Mouse (Mus musculus): Measurements from ENCODE around the gene Hoga1. TPM values are rescaled to one million over a fixed set of nuclear protein-coding genes. Genes with fewer than 3 reads are reported as not detected.
A peak's percentile ranks its signal among the peaks of the same experiment; 100 is the strongest.

Hoga1 gene
- polyA plus RNA-seq, 1 experiment from 2014 or later = 1.1 TPM

DNA sequence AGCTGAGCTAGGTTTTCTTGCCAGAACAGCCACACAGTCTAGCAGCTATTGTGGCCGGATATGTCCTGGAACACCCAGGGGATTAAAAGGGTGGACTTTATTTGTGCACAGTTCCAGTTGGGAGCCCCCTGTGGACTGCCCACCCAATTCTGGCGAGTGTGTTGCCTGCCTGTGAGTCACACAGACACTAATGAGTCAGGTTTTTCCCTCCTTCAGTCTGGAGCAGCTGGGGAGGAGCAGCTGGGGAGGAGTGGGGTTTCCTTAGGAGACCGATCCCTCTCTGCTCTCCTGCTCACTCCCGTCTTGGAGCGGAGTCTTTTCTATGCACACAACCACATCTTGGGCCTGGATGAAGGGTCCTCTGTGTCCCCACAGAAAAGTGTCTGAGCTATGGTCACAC is 28.6 kb upstream of the Hoga1 start:
- no peak overlapping the region for H3K4me2 ChIP-seq (ENCODE audit: low read depth, severe bottlenecking)
- H3K4me1 ChIP-seq (ENCODE audit: control insufficient read depth, insufficient read depth, low read length) = peaks cover 10% of the 10 kb centered on the region
- H3K9ac ChIP-seq (ENCODE audit: low read length) = peak overlapping the region; percentile 7; the same call in 1 of the 2 replicates
- ATAC-seq (ENCODE audit: insufficient number of reproducible peaks, low FRiP score, low TSS enrichment, low read depth) (no peak), DNase-seq (ENCODE audit: low spot score) (no peak)
- peak overlapping the region; percentile 66 for H3K27ac ChIP-seq (replicated peaks; ENCODE audit: low read depth, low read length)
- WGBS = 71% methylated on average over 5 of the region's 5 CpGs
- no peaks in the 10 kb centered on the region for H3K27me3 ChIP-seq (ENCODE audit: control insufficient read depth, insufficient read depth, low read length)
- 0 out of 2 replicates have a peak, but pooled peaks cover 3% of the 10 kb centered on the region for H3K36me3 ChIP-seq (ENCODE audit: control insufficient read depth, insufficient read depth, low read length)
- no peaks in the 10 kb centered on the region for H3K9me3 ChIP-seq (ENCODE audit: control insufficient read depth, low read length)
- no peak overlapping the region for H3K4me3 ChIP-seq (ENCODE audit: low read depth, low read length)

DNA sequence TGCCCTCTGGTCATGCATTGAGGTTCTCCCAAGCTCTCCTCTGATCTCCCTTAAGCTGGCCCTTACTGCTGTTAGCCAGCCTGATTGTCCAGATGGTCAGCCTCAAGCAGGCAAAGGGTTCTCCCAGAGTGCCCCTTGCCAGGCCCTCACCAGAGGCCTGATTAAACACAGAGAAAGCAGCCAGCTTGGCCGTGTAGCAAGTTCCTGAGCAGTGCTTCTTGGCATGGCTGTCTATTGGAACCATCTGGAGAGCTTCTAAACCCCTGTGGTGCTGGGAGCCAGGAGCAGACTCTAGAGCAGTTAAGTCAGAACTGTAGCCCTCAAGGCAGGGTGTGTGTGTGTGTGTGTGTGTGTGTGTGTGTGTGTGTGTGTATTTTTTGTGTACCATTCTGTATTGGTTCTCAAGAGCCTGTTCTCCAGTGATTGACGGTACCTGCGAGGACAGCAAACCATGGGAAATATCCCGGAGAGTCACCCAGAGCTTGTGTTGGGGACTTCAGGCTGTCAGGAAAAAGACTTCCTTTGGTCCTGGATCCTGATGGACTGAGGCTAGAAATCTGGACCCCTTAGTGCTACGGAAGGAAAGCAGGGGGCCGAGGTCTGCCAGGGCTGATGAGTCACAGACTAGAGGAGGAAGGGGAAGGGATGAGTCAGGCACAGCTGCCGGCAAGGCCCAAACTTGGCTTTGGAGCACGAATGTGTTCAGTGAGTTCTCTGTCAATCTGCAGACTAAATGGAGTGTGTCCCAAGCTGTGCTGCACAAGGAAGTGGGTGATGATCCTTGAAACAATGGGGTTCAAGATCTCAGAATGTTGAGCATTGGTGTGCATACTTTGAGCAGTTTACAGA is 27.8 kb upstream of the Hoga1 start:
- Histone ChIP-seq H3K36me3 (ENCODE audit: control insufficient read depth, insufficient read depth, low read length) (0 out of 2 replicates have a peak, but pooled peaks cover 3% of the 10 kb centered on the region), H3K27me3 (ENCODE audit: control insufficient read depth, insufficient read depth, low read length) (no peaks in the 10 kb centered on the region), H3K4me1 (ENCODE audit: control insufficient read depth, insufficient read depth, low read length) (peaks cover 10% of the 10 kb centered on the region), H3K9ac (ENCODE audit: low read length) (no peak overlapping the region), H3K4me3 (ENCODE audit: low read depth, low read length) (no peak overlapping the region), H3K4me2 (ENCODE audit: low read depth, severe bottlenecking) (no peak overlapping the region), H3K9me3 (ENCODE audit: control insufficient read depth, low read length) (no peaks in the 10 kb centered on the region), H3K27ac (replicated peaks; ENCODE audit: low read depth, low read length) (peak overlapping the region; percentile 66; the same call in 1 of the 2 replicates)
- DNase-seq (ENCODE audit: low spot score) (no peak), ATAC-seq (ENCODE audit: insufficient number of reproducible peaks, low FRiP score, low TSS enrichment, low read depth) (no peak)
- 74% methylated on average over 8 of the region's 8 CpGs for WGBS

- no peak overlapping the region for H3K9ac ChIP-seq (ENCODE audit: low read length)
- 26% methylated on average over 4 of the region's 4 CpGs for WGBS
- no peak for DNase-seq (ENCODE audit: low spot score)
- peaks cover 10% of the 10 kb centered on the region for H3K4me1 ChIP-seq (ENCODE audit: control insufficient read depth, insufficient read depth, low read length)
- H3K9me3 ChIP-seq (ENCODE audit: control insufficient read depth, low read length) = no peaks in the 10 kb centered on the region
- no peak overlapping the region; the same call in 1 of the 2 replicates for H3K27ac ChIP-seq (replicated peaks; ENCODE audit: low read depth, low read length)
- 0 out of 2 replicates have a peak, but pooled peaks cover 3% of the 10 kb centered on the region for H3K36me3 ChIP-seq (ENCODE audit: control insufficient read depth, insufficient read depth, low read length)
- no peaks in the 10 kb centered on the region for H3K27me3 ChIP-seq (ENCODE audit: control insufficient read depth, insufficient read depth, low read length)
- no peak overlapping the region for H3K4me3 ChIP-seq (ENCODE audit: low read depth, low read length)
- ATAC-seq (ENCODE audit: insufficient number of reproducible peaks, low FRiP score, low TSS enrichment, low read depth) = no peak
- H3K4me2 ChIP-seq (ENCODE audit: low read depth, severe bottlenecking) = no peak overlapping the region
These were observed 26.3 kb upstream of the Hoga1 start for GRCm38 (mm10) chr19:42019011-42019522.

GRCm38 (mm10) chr19:42021681-42022541 is 23.5 kb upstream of the Hoga1 start:
- 83% methylated on average over 10 of the region's 10 CpGs for WGBS
- no peak for ATAC-seq (ENCODE audit: insufficient number of reproducible peaks, low FRiP score, low TSS enrichment, low read depth)
- H3K4me2 ChIP-seq (ENCODE audit: low read depth, severe bottlenecking) = no peak overlapping the region
- no peak overlapping the region for H3K4me3 ChIP-seq (ENCODE audit: low read depth, low read length)
- peaks cover 7% of the 10 kb centered on the region for H3K4me1 ChIP-seq (ENCODE audit: control insufficient read depth, insufficient read depth, low read length)
- no peak overlapping the region for H3K27ac ChIP-seq (replicated peaks; ENCODE audit: low read depth, low read length)
- no peak for DNase-seq (ENCODE audit: low spot score)
- H3K9me3 ChIP-seq (ENCODE audit: control insufficient read depth, low read length) = no peaks in the 10 kb centered on the region
- no peaks in the 10 kb centered on the region for H3K27me3 ChIP-seq (ENCODE audit: control insufficient read depth, insufficient read depth, low read length)
- no peak overlapping the region for H3K9ac ChIP-seq (ENCODE audit: low read length)
- 0 out of 2 replicates have a peak, but pooled peaks cover 3% of the 10 kb centered on the region for H3K36me3 ChIP-seq (ENCODE audit: control insufficient read depth, insufficient read depth, low read length)

- 83% methylated on average over 2 of the region's 2 CpGs for WGBS
- H3K27ac ChIP-seq (replicated peaks; ENCODE audit: low read depth, low read length) = no peak overlapping the region
- H3K27me3 ChIP-seq (ENCODE audit: control insufficient read depth, insufficient read depth, low read length) = no peaks in the 10 kb centered on the region
- H3K9me3 ChIP-seq (ENCODE audit: control insufficient read depth, low read length) = no peaks in the 10 kb centered on the region
- ATAC-seq (ENCODE audit: insufficient number of reproducible peaks, low FRiP score, low TSS enrichment, low read depth) (no peak), DNase-seq (ENCODE audit: low spot score) (no peak)
- 0 out of 2 replicates have a peak, but pooled peaks cover 3% of the 10 kb centered on the region for H3K36me3 ChIP-seq (ENCODE audit: control insufficient read depth, insufficient read depth, low read length)
- H3K4me2 ChIP-seq (ENCODE audit: low read depth, severe bottlenecking) = no peak overlapping the region
- H3K9ac ChIP-seq (ENCODE audit: low read length) = no peak overlapping the region
- H3K4me3 ChIP-seq (ENCODE audit: low read depth, low read length) = no peak overlapping the region
- H3K4me1 ChIP-seq (ENCODE audit: control insufficient read depth, insufficient read depth, low read length) = peaks cover 3% of the 10 kb centered on the region; the same call in 1 of the 2 replicates
These were observed 22.9 kb upstream of the Hoga1 start for GRCm38 (mm10) chr19:42022542-42022848.

- no peaks in the 10 kb centered on the region for H3K4me1 ChIP-seq (ENCODE audit: control insufficient read depth, insufficient read depth, low read length)
- ATAC-seq (ENCODE audit: insufficient number of reproducible peaks, low FRiP score, low TSS enrichment, low read depth) = 0 out of 2 replicates have a peak, but pooled peaks have one; percentile 9
- 6% methylated on average over 5 of the region's 5 CpGs for WGBS
These were observed 19.3 kb upstream of the Hoga1 start for GRCm38 (mm10) chr19:42026158-42026557.

DNA sequence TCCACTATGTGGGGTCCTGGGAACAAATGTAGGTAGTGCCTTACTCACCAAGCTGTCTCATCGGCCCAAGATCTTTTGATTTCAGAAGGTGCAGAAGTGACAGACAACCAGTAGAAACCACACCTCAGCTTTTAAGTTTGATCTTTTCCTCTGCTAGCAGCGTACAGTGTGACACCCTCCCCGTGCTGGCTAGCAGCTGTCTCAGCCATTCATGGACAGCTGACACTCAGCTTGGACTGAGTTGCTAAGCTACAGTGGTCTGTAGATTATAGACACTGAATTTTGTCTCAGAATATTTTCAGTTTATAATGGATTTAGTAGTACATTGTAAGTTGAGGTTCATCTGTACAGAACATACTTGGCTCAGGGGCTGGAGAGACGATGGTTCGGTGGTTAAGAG is 14.3 kb upstream of the Hoga1 start:
- 78% methylated on average over 5 of the region's 5 CpGs for WGBS
- DNase-seq (ENCODE audit: low spot score) = no peak

More at GRCm38 (mm10) chr19:42026158-42026557, 19.3 kb upstream of the Hoga1 start:
- H3K9me3 ChIP-seq (ENCODE audit: control insufficient read depth, low read length) = no peaks in the 10 kb centered on the region
- H3K4me2 ChIP-seq (ENCODE audit: low read depth, severe bottlenecking) = no peak overlapping the region
- peak; percentile 83 for DNase-seq (ENCODE audit: low spot score)
- no peaks in the 10 kb centered on the region for H3K27me3 ChIP-seq (ENCODE audit: control insufficient read depth, insufficient read depth, low read length)
- 0 out of 2 replicates have a peak, but pooled peaks cover 3% of the 10 kb centered on the region for H3K36me3 ChIP-seq (ENCODE audit: control insufficient read depth, insufficient read depth, low read length)
- H3K4me3 ChIP-seq (ENCODE audit: low read depth, low read length) = no peak overlapping the region
- no peak overlapping the region for H3K9ac ChIP-seq (ENCODE audit: low read length)
- no peak overlapping the region for H3K27ac ChIP-seq (replicated peaks; ENCODE audit: low read depth, low read length)

GRCm38 (mm10) chr19:42033611-42034010 is 11.8 kb upstream of the Hoga1 start:
- H3K4me2 ChIP-seq (ENCODE audit: low read depth, severe bottlenecking) = no peak overlapping the region

More for the DNA sequence above, 14.3 kb upstream of the Hoga1 start:
- Histone ChIP-seq H3K4me1 (ENCODE audit: control insufficient read depth, insufficient read depth, low read length) (peaks cover 12% of the 10 kb centered on the region), H3K27me3 (ENCODE audit: control insufficient read depth, insufficient read depth, low read length) (no peaks in the 10 kb centered on the region), H3K9me3 (ENCODE audit: control insufficient read depth, low read length) (no peaks in the 10 kb centered on the region), H3K36me3 (ENCODE audit: control insufficient read depth, insufficient read depth, low read length) (no peaks in the 10 kb centered on the region), H3K4me3 (ENCODE audit: low read depth, low read length) (no peak overlapping the region), H3K4me2 (ENCODE audit: low read depth, severe bottlenecking) (no peak overlapping the region), H3K27ac (replicated peaks; ENCODE audit: low read depth, low read length) (no peak overlapping the region), H3K9ac (ENCODE audit: low read length) (no peak overlapping the region)
- no peak for ATAC-seq (ENCODE audit: insufficient number of reproducible peaks, low FRiP score, low TSS enrichment, low read depth)

More at GRCm38 (mm10) chr19:42033611-42034010, 11.8 kb upstream of the Hoga1 start:
- no peak overlapping the region for H3K4me3 ChIP-seq (ENCODE audit: low read depth, low read length)
- H3K9me3 ChIP-seq (ENCODE audit: control insufficient read depth, low read length) = no peaks in the 10 kb centered on the region
- H3K27me3 ChIP-seq (ENCODE audit: control insufficient read depth, insufficient read depth, low read length) = no peaks in the 10 kb centered on the region
- WGBS = 87% methylated on average over 14 of the region's 14 CpGs
- H3K36me3 ChIP-seq (ENCODE audit: control insufficient read depth, insufficient read depth, low read length) = no peaks in the 10 kb centered on the region
- H3K27ac ChIP-seq (replicated peaks; ENCODE audit: low read depth, low read length) = no peak overlapping the region
- DNase-seq (ENCODE audit: low spot score) (no peak), ATAC-seq (ENCODE audit: insufficient number of reproducible peaks, low FRiP score, low TSS enrichment, low read depth) (no peak)
- peaks cover 12% of the 10 kb centered on the region for H3K4me1 ChIP-seq (ENCODE audit: control insufficient read depth, insufficient read depth, low read length)
- H3K9ac ChIP-seq (ENCODE audit: low read length) = no peak overlapping the region

Data from limb, embryonic 11.5 days (tissue).